Mouse (Mus musculus): ENCODE data around the gene Clec2d.
"Not testable (repeated sequence)": the region's sequence is repeated elsewhere in the genome, so short reads cannot be mapped to it uniquely, and the experiment has no call there.

The Clec2d gene

DNA sequence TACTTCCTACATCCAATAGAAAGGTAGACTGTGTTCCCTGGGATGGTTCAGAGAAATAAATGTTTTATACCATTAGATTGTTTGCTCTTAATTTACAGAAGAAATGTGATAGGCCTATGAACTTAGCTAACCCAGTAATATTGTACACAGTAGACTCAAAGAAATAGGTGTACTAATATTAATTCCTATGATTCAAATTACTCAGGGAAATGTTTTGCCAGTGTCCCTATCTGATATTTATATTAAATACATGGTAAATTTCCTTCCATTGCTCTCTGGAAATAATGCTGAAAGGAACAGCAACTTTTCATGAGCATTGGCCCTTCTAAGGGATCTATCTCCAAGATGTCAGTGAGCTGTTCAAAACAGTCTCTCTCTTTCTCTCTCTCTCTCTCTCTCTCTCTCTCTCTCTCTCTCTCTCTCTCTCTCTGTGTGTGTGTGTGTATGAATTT lies 6.8 kb downstream of the Clec2d start:
- in situ Hi-C loops (cut with MboI; ENCODE audit: low sequenced_read_pairs): no loop called here

DNA sequence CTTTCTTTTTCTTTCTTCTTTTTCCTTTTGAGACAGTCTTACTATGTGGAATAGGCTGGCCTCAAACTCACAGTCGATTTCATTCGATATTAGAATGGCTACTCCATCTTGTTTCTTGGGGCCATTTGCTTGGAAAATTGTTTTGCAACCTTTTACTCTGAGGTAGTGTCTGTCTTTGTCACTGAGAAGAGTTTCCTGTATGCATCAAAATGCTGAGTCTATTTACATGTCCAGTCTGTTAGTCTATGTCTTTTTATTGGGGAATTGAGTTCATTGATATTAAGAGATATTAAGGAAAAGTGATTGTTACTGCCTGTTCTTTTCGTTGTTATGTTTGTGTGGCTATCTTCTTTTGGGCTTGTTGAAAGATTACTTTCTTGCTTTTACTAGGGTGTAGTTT lies 7.4 kb downstream of the Clec2d start:
- in situ Hi-C loops (cut with MboI; ENCODE audit: low sequenced_read_pairs): not testable (repeated sequence)

DNA sequence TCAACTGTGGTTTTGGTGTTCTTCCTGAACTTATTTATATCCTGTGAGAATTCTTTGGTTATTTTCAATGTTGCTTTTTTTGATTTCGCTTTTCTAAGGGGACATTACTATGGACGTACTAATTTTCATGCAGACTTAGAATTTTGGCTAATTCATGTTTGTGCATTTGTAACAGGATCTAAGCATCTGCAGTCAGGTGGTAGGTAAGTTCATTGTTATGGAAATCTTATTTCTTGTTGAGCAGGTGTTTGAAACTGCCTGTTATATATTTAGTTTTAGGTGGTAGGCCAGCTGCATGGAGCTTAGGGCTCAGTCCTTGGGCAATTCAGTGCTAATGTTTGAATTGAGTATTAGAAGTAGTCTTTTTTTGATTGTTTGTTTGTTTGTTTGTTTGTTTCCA lies 13.0 kb downstream of the Clec2d start:
- in situ Hi-C loops (cut with MboI; ENCODE audit: low sequenced_read_pairs): no loop called here

DNA sequence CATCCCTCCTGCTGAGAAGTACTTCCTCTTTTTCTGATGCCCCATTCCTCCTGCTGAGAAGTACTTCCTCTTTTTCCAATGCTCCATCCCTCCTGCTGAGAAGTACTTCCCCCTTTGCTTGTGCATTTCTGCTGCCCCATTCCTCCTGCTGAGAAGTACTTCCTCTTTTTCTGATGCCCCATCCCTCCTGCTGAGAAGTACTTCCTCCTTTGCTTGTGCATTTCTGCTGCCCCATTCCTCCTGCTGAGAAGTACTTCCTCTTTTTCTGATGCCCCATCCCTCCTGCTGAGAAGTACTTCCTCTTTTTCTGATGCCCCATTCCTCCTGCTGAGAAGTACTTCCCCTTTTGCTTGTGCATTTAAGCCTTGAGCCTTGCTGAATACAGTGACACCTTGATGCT lies 19.7 kb downstream of the Clec2d start:
- in situ Hi-C loops (cut with MboI; ENCODE audit: low sequenced_read_pairs): not testable (repeated sequence)

DNA sequence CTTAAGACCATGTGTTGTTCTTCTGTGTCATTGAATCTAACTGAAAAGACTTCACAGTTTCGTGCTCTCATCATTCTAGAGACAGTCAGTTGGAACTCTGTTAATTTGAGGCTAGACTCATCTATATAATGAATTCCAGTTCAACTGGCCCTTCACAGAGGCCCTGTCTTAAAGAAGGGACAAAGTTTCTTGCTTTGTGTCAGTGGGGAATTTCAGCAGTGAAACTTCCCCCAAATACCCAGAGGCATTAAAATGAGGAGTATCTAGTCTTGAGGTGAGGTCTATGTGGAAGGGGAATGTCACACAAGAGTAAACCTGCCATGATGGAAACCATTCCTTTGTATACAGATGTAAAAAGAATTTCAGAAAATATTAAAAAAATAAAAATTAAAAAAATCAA lies 21.9 kb downstream of the Clec2d start:
- in situ Hi-C loops (cut with MboI; ENCODE audit: low sequenced_read_pairs): no loop called here

DNA sequence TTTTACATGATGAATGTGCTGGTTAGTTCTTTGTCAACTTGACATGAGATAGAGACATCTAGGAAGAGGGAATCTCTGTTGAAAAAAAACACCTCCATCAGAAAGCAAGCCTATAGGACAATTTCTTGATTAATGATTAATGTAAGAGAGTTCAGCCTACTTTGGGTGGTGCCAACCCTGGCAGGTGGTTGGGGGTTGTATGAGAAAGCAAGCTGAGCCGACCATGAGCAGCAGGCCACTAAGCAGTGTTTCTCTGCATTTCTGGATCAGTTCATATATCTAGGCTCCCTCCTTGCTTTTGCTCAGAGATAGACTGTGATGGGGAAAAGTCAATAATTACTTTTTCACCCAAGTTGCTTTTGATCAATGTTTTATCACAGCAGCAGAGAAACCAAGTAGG lies 23.9 kb downstream of the Clec2d start:
- in situ Hi-C loops (cut with MboI; ENCODE audit: low sequenced_read_pairs): no loop called here

DNA sequence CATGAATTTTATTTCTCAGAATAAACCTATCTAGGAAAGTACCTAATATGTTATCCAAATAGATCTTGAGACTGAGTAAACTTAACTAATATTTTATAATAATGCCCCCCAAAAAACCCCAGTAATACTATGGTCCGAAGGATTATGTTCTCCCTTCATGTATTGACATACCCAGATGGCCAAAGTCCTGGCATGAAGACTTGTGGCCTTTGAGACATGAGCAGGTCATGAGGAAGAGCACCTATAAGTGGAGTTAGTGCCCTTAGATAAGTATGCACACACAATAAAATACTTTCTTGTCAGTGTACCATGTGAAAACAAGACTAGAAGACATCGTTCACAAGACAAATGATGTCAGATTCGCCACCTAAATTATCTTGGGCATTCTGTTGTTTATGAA lies 24.4 kb downstream of the Clec2d start:
- in situ Hi-C loops (cut with MboI; ENCODE audit: low sequenced_read_pairs): no loop called here

DNA sequence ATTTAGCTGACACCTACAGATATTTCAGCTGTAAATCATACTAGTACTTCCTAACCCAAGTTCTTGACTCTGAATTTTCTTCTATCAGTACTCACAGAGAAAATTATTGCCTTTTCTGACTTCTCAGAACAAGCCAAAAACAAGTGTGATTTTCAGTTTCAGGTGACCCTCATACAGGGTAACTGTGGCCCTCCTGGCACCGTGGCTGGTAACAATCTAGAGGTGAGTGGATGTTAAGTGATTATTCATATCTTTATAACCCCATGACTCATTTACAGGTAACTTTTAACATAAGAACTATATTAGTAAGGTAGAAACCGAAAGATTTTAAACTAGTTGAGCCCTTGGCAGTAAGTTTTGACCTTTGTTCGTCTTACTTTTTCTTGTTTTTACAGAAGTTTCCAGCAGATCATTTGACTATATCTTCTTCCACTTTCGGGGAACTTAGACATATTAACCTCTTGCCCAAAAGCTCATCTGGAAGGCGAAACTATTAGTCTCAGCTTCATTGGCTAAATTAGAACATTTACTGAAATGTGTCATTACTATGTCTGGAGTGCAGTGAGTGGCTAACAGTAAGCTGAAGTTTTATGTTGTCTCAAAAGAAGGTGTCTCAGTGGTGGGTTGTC lies 28.6 kb downstream of the Clec2d start:
- in situ Hi-C loops (cut with MboI; ENCODE audit: low sequenced_read_pairs): no loop called here

DNA sequence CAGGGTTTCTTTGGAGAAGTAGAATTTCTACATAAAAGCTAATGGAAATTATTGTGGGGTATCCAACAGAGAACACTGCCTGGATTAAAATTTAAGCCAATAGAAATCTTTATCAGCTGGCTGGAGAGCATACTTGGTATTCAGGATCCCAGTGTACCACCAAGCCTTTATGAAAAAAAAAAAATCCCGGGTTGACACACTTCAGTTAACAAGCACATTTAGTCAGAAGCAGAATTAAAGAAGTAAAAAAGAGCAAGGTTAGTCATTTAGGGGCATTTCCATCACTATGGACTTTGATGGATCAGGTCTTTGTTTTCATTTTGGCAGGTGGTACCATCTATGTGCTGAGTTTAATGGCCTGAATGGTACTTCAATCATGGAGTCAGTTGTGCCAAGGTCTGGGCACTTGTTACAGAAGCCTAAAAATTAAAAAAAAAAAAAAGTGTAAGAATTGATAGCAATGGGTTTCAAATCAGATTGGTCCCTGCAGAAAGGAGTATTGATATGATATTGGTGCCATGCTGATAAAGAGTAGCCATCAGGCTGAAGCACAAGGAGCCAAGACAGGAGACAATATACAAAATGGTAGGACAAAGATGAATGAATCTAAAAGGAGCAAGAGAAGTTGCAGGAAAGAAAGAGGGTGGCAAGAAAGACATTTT lies 29.5 kb downstream of the Clec2d start:
- in situ Hi-C loops (cut with MboI; ENCODE audit: low sequenced_read_pairs): no loop called here

DNA sequence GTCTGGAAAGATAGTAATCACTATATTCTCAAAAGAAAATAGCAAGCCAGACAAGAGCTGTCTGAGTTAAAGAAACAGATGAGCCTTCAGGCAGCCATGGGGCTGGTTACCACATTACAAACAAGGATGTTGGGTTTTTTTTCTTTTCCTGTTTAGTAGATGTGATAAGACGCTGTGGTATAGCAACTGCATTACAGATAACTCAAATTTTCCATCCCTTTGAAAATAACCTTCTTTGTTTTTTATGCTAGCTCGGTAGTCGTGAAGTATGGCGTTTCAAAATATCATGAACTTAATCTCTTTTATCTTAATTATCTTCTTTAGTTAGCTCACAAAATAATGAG lies 30.0 kb downstream of the Clec2d start:
- in situ Hi-C loops (cut with MboI; ENCODE audit: low sequenced_read_pairs): no loop called here

DNA sequence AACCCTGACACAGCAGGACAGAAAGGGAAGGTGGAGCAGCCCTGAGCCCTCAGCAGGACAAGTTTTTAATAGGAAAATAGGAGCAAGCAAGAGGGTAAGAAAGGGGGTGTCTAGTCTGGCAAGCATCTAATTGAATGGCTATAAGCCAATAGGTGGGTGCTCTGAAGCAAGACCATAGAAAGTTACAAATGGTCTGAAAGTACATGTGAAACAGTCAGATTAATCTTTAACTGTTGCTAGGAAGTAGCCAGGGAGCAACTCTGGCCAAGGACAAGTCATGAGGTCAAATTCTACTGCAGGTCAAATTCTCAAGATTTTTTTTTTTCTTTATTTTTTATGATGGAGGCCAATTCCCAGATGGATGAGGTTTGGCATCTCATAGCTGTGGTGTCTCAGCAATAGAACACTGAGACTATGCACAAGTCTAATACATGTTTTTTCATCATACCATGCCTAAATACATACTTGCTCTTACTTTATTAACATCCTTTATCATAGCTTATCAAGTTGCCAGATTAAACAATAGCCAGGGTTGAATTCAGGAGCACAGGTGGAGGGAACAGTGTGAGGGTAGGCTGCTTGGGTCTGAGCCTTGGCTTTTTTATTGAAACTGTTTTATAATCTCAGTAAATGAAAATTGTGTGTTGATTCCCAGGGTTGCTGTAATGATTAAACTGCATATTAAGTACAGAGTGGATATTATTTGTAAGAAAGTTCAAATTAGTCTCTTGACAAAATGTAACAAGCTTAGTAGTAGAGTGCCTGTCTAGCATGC lies 32.2 kb downstream of the Clec2d start:
- in situ Hi-C loops (cut with MboI; ENCODE audit: low sequenced_read_pairs): no loop called here

DNA sequence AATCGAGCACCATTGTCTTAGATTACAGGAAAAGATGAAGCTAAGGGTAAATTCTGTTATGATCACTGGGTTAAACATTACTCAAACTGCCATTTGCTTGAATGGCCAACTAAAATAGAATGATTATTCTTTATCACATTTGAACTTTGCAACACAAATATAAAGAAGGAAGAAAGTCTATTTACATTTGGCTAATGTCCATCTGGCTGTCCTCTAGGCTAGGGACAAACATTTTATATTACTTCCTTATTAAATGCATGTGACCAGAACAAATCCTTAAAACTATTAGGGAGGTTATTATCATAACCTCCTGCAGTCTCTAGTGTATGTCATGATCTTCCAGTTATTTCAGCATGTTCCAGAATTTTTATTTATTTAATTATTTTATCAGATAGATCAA lies 33.1 kb downstream of the Clec2d start:
- in situ Hi-C loops (cut with MboI; ENCODE audit: low sequenced_read_pairs): no loop called here

DNA sequence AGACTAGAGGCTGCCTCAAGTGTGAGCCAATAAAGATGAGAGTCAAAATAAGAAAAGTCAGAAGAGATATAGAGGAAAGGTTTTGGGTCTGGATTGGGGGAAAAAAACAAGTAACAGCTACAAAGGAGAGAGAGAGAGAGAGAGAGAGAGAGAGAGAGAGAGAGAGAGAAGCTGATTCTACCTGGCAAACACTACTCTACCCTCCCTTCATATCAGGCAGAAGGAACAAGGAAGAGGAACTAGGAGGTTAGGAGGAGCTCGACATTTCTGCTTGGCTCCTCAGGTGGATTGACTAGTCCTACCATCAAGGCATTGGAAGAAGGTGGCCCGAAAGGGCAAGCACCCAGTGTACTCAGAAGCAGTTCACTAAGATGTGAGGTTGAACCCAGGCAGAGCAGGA lies 33.8 kb downstream of the Clec2d start:
- in situ Hi-C loops (cut with MboI; ENCODE audit: low sequenced_read_pairs): no loop called here

DNA sequence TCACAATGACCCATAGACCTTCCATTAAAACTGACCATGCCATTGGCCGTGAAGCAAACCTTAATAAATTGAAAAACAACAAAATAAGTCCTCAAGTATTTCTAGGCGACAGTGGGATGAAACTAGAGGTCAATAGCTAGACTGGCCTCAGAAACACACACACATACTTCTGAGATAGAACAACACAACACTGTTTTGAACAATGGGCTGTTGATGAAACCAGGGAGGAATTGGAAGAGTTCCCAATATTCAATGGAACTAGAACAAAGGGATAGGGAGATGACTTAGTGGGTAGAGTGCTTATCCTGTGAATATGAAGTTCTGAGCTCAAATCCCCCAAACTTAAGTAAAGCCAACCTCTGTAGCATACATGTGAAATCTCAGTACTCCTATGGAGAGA lies 34.6 kb downstream of the Clec2d start:
- in situ Hi-C loops (cut with MboI; ENCODE audit: low sequenced_read_pairs): no loop called here

DNA sequence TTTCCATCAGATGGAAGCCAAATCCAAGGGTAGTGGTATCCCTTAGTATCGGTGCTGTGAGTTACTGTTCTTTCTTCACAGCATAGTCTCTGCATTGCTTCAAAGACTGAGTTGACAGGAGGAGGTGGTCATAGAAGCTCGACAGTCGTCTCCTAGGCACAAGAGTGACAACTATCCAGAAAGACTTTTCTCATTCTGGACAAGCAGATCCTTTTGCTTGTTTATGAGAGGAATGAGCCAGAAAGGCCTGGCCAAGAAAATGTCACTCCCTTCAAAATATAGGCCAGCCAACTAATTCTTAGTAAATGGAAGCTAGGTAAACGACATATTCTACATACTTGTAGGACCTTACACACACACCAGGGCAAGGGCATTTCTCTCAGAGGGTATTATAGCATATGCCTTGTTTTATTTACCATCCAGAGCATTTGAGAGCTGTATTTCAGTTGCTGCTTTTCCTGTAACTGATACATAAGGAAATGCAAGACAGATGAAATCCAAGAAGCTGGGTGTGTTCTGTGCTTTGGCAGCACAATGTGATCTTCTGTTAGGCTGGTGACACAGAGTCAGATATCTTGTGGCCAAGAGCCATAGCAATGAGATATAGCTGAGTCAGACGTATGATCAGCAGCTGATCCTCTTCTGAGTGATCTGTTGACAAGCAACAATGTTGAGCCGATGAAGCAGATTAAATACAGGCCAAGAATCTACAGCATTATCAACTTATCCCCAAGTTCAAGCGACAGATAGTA lies 35.6 kb downstream of the Clec2d start:
- in situ Hi-C loops (cut with MboI; ENCODE audit: low sequenced_read_pairs): no loop called here

DNA sequence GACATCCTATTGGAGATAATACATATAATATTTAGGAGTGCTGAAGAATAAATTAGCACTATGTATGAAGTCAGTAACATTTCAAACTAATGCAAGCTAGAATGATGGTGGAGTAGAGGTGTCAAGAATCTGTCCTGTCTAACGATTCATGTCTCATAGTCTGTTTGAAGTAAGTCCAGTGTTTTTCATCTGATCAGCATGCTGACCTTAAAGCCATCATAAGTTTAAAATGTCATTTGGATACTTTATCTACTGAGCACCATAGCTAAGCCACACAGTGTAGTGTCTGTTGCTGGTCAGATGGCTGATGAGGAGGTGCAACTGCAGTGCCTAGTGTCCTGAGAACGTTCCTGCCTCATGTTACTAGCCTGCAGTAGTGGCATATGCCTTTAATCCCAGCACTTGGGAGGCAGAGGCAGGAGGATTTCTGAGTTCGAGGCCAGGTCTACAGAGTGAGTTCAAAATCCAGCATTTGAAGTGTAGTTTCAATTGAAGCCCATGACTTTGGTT lies 36.4 kb downstream of the Clec2d start:
- in situ Hi-C loops (cut with MboI; ENCODE audit: low sequenced_read_pairs): no loop called here

DNA sequence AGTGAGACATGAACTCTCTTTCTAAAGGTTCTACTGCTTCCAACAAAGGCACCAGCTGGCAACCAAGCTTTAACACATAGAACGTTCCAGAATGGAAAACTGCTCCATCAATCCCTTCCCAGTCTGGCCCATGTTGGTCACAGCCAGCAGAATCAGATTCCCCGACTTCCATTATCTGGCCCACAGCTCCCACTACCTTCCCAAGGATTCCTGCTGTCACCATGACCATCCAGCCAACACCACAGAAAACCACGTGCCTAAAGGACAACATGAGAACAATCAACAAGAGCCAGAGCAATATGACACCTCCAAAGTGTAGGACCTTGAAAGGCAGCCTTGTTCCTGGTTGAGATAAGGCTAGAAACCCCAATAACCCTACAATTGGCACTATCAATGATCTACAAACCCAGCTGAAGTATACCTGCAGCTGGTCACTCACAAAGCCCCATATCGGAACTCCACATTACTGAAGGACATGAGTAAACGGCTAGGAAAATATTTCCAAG lies 37.8 kb downstream of the Clec2d start:
- in situ Hi-C loops (cut with MboI; ENCODE audit: low sequenced_read_pairs): no loop called here

DNA sequence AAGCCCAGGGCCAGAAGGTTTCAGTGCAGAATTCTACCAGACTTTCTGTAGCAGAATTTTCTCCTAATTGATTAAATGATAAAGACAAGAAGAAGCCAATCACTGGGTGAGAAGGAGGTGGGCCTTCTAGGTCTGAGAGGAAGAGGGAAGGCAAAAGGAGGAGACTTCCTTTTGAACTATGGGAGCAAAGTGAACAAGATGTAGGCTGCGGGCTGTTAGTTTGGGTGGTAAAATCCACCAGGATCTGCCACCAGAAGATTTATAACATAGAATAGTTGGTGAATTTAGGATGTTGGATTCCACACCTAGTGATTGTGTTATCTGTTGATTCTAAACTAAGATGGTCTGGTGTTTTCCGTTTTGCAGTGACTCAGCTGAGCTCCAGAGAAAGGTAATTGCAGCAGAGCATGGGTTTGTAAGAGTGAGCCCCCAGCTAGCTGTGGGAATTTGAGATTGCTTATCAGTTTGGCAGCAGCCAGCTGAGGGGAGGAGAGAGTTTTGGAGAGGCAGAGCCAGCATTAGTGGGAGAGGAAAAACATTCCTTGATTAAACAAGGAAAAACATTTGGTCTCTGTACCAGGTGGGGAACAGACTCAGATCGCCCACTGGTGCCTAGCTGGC lies 39.6 kb downstream of the Clec2d start:
- in situ Hi-C loops (cut with MboI; ENCODE audit: low sequenced_read_pairs): no loop called here

DNA sequence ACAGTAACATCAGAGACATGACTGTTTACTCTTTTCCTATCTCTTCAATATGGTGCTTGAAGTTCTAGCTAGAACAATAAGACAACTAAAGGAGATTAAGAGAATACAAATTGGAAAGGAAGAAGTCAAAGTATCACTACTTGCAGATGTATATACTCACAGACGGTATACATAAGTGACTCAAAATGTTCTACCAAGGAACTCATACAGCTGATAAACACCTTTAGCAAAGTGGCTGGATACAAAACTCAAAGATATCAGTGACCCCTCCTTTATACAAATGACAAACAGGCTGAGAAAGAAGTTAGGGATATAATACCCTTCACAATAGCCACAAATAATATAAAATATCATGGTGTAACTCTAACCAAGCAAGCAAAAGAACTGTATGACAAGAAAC lies 40.6 kb downstream of the Clec2d start:
- in situ Hi-C loops (cut with MboI; ENCODE audit: low sequenced_read_pairs): no loop called here

DNA sequence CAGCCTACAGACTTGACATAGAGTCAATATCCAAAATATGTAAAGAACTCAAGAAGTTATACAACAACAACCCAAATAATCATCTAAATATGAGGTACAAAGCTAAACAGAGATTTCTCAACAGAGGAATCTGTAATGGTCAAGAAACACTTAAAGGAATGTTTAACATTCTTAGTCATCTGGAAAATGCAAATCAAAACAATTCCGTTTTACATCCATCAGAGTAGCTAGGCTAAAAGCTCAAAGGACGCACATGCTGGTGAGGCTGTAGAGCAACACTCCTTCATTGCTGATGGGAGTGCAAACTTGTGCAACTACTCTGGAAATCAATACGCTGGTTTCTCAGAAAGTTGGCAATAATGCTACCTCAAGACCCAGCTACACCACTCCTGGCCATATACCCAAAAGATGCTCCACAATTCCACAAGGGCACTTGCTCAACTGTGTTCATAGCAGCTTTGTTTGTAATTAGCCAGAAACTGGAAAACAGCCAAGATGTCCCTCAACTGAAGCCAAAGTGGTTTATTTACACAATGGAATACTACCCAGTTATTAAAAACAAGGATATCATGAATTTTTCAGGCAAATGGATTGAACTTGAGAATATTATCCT lies 41.9 kb downstream of the Clec2d start:
- in situ Hi-C loops (cut with MboI; ENCODE audit: low sequenced_read_pairs): no loop called here

All from CH12F3 (cell line).